Mouse (Mus musculus) limb, embryonic 11.5 days (tissue): Measurements from ENCODE around the gene Srr. TPM values are rescaled to one million over a fixed set of nuclear protein-coding genes. Genes with fewer than 3 reads are reported as not detected.

Source experiments
- ATAC-seq: fragments of 200-750 bp; cut with Nextera tagmentation; 2 replicates; pipeline ENCODE4 v1.8.0; 2017; ENCODE audit warnings: low read depth; ENCODE audit not compliant: insufficient number of reproducible peaks, low FRiP score, low TSS enrichment
- DNase-seq: peaks from one replicate; pipeline ENCODE4 v3.0.0-alpha.2; 2015; ENCODE audit warnings: low spot score
- H3K27ac ChIP-seq: fragments of 300-500 bp; sonication (generic); replicated peaks from 2 replicates; pipeline ENCODE4 v1.5.1; 2014; ENCODE audit warnings: low read depth, mild to moderate bottlenecking, low read length
- H3K27me3 ChIP-seq: fragments of 300-500 bp; sonication (generic); 2 replicates; pipeline ENCODE4 v1.6.1; 2014; ENCODE audit warnings: mild to moderate bottlenecking, low read length, mixed read lengths; ENCODE audit not compliant: control insufficient read depth, insufficient read depth
- H3K36me3 ChIP-seq: fragments of 300-500 bp; sonication (generic); 2 replicates; pipeline ENCODE4 v1.6.1; 2014; ENCODE audit warnings: mild to moderate bottlenecking, low read length, moderate library complexity, mixed read lengths; ENCODE audit not compliant: control insufficient read depth, insufficient read depth
- H3K4me1 ChIP-seq: fragments of 300-500 bp; sonication (generic); 2 replicates; pipeline ENCODE4 v1.6.1; 2014; ENCODE audit warnings: low read length, mixed read lengths; ENCODE audit not compliant: control insufficient read depth, insufficient read depth
- H3K4me2 ChIP-seq: fragments of 300-500 bp; sonication (generic); 2 replicates; pipeline ENCODE4 v1.6.1; 2014; ENCODE audit warnings: low read depth, mild to moderate bottlenecking, moderate library complexity; ENCODE audit not compliant: severe bottlenecking
- H3K4me3 ChIP-seq: fragments of 300-500 bp; sonication (generic); 2 replicates; pipeline ENCODE4 v1.5.1; 2014; ENCODE audit warnings: low read depth, low read length
- H3K9ac ChIP-seq: fragments of 300-500 bp; sonication (generic); 2 replicates; pipeline ENCODE4 v1.6.1; 2014; ENCODE audit warnings: mild to moderate bottlenecking, low read length
- H3K9me3 ChIP-seq: fragments of 300-500 bp; sonication (generic); 2 replicates; pipeline ENCODE4 v1.6.1; 2016; ENCODE audit warnings: low read length; ENCODE audit not compliant: control insufficient read depth
- WGBS: fragments of 180-500 bp; shearing (Covaris S2); extraction: QIAGEN DNeasy Blood & Tissue Kit; methylation state at CpG from one replicate; pipeline ENCODE4 v1.1.7; 2014; 5-methylcytosine and 5-hydroxymethylcytosine counted together
- polyA plus RNA-seq: library from polyadenylated mRNA; unstranded; fragments of >200 nt; fragmentation: Nextera tagmentation; extraction: Ambion mirVana; gene quantifications from 2 replicates; pipeline ENCODE4 v1.2.1, GENCODE M21; 2014

Srr gene
- polyA plus RNA-seq, 1 experiment from 2014 or later: 24.5 TPM

GRCm38 (mm10) chr11:74876801-74877200 is 48.9 kb downstream of the Srr start:
- Histone ChIP-seq H3K9ac (no peak overlapping the region), H3K4me2 (peak overlapping the region; percentile 27; the same call in 1 of the 2 replicates), H3K27ac (no peak overlapping the region), H3K4me3 (no peak overlapping the region), H3K27me3 (no peaks in the 10 kb centered on the region), H3K4me1 (peaks cover 5% of the 10 kb centered on the region), H3K36me3 (no peaks in the 10 kb centered on the region), H3K9me3 (no peaks in the 10 kb centered on the region)
- DNase-seq (peak; percentile 68), ATAC-seq (no peak)
- under 1% methylated on average over 9 of the region's 9 CpGs for WGBS

DNA sequence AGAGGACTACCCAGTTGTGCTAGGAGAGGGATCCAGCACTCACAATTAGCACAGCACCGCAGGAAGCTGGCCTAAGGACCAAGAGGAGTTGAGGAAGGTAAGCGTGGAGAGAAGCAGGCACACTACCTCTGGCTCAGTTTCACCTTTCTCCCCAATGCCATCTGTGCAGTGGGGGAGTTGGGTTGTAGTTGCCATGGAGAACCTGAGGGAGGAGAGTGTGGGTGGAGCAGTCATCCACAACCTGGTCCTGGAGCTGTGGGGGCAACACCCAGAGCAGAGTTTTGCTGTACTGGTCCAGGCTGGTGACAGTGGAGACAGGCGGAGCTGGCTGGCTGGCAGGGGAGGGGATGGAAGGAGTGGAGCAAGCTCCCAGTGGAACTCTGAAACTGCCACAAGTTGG is 51.1 kb downstream of the Srr start:
- Histone ChIP-seq H3K9me3 (no peaks in the 10 kb centered on the region), H3K36me3 (no peaks in the 10 kb centered on the region), H3K4me3 (no peak overlapping the region), H3K27me3 (no peaks in the 10 kb centered on the region), H3K4me2 (no peak overlapping the region), H3K27ac (no peak overlapping the region), H3K4me1 (peaks cover 5% of the 10 kb centered on the region), H3K9ac (no peak overlapping the region)
- ATAC-seq (no peak), DNase-seq (no peak)
- WGBS: 50% methylated on average over 3 of the region's 3 CpGs

DNA sequence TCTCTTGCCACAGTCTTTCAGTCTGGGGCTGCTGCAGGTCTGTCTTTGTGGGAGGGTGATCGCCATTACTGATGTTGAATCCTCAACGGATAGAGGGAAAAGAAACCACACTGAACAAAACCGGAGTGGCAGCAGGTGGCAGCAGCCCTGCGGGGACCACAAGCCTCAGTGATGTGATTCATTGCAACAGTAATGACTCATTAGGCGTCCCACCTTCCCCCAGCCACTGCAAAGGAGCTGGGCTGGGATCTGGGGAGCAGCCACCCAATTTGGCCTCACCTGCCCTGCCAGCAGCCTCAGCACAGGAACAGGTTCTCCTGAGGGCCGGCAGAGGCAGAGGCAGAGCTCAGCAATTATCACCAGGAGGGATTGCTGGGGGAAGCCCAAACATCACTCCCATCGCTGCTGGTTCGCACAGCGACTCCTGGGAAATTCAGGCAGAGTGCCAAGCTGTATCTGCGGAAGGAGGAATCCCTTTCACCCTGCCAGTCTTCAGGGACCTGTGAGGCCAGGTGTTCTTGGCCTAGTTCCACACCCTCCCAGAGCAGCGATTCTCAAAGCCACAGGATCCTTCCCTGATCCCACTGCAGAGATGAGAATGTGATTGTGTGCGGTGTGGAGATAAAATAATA is 54.6 kb downstream of the Srr start:
- Histone ChIP-seq H3K36me3 (no peaks in the 10 kb centered on the region), H3K9me3 (no peaks in the 10 kb centered on the region), H3K27ac (no peak overlapping the region), H3K4me2 (no peak overlapping the region), H3K9ac (no peak overlapping the region), H3K27me3 (no peaks in the 10 kb centered on the region), H3K4me3 (no peak overlapping the region), H3K4me1 (no peaks in the 10 kb centered on the region)
- WGBS: 35% methylated on average over 12 of the region's 12 CpGs
- ATAC-seq (no peak), DNase-seq (no peak)

DNA sequence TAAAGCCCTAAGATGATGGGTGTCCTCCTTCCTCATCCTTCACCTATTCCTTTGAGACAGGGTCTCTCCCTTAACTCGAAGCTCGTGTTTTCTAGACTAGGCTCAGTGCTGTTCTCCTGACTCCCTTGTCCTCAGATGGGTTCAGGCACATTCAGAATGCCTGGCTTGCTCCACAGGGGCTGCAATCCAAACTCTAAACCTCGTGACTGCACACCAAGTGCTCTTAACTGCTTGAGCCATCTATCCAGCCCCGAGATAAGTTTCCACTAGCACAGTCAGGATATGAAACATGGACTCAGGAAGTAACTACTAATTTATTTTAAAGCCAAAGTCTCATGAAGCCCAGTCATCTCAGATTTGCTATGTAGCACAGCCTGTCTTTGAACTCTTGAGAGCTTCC is 55.2 kb downstream of the Srr start:
- ATAC-seq: no peak
- Histone ChIP-seq H3K9ac (no peak overlapping the region), H3K9me3 (no peaks in the 10 kb centered on the region), H3K27ac (no peak overlapping the region), H3K4me2 (no peak overlapping the region), H3K4me3 (no peak overlapping the region), H3K27me3 (no peaks in the 10 kb centered on the region), H3K36me3 (no peaks in the 10 kb centered on the region), H3K4me1 (no peaks in the 10 kb centered on the region)
- 74% methylated on average over 4 of the region's 4 CpGs for WGBS
- DNase-seq: no peak

DNA sequence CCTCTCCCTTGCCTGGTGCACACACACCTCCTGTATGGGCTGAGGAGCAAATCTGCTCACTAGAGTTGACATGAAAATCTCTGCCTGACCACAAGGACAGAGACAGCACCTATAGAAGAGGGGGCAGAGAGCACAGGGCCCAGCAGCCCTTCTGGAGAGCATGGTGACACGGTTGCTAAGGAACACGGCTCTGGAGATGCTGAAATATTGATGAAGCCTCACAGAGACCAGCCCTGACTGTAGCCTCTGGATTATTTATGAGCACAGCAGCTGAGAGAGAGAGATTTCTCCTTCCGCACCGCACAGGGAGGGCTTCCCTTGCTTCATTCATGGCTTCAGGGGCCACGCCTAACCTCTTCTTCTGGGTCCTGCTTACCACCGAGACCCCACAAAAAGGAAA is 56.1 kb downstream of the Srr start:
- Histone ChIP-seq H3K36me3 (no peaks in the 10 kb centered on the region), H3K9ac (no peak overlapping the region), H3K4me2 (no peak overlapping the region), H3K4me3 (no peak overlapping the region), H3K9me3 (no peaks in the 10 kb centered on the region), H3K27ac (no peak overlapping the region), H3K27me3 (no peaks in the 10 kb centered on the region), H3K4me1 (no peaks in the 10 kb centered on the region)
- no peak for DNase-seq
- 92% methylated on average over 6 of the region's 6 CpGs for WGBS
- no peak for ATAC-seq

DNA sequence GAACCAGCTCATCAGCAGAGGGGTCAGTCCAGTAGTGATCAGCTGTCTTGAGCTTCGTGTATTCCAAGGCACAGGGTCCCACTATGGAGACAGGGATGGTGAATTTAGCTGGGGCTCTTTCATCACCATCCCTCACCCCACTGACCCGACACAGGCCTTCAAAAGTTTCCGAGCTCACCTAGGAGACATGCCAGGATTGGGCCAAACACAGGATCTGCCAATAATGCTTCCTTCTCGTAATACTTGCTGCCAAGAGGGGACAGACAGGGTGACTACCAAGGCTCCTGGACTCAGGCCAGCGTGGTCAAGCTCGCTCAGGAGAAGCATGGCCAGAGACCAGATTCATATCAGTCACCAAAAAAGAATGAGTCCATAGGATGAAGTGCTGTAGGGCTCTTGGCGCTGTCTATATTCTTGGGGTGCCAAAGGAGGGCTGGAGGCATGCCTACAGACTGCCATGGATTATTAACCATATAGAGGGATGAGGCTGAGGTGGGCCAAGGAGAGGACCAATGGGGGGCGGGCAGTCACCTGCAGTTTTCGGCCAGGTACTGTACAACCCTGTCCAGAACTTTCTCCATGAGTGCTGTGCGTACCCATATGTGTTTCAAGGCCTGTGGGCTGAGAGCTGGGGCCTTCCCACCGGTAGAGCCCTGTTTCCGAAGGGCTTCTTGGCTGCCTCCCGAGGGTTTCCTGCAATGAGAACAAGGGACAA is 57.5 kb downstream of the Srr start:
- ATAC-seq (no peak), DNase-seq (no peak)
- 91% methylated on average over 13 of the region's 13 CpGs for WGBS
- H3K27ac ChIP-seq: no peak overlapping the region
- H3K27me3 ChIP-seq: no peaks in the 10 kb centered on the region
- H3K4me2 ChIP-seq: no peak overlapping the region
- H3K36me3 ChIP-seq: no peaks in the 10 kb centered on the region
- no peaks in the 10 kb centered on the region for H3K9me3 ChIP-seq
- no peak overlapping the region for H3K9ac ChIP-seq
- no peak overlapping the region for H3K4me3 ChIP-seq
- H3K4me1 ChIP-seq: no peaks in the 10 kb centered on the region

GRCm38 (mm10) chr11:74867181-74867580 is 58.6 kb downstream of the Srr start:
- Histone ChIP-seq H3K27ac (no peak overlapping the region), H3K4me1 (no peaks in the 10 kb centered on the region), H3K36me3 (no peaks in the 10 kb centered on the region), H3K27me3 (no peaks in the 10 kb centered on the region), H3K4me3 (no peak overlapping the region), H3K9ac (no peak overlapping the region), H3K4me2 (no peak overlapping the region), H3K9me3 (no peaks in the 10 kb centered on the region)
- DNase-seq (no peak), ATAC-seq (no peak)
- 89% methylated on average over 2 of the region's 2 CpGs for WGBS

- DNase-seq: no peak
- WGBS: 81% methylated on average over 4 of the region's 4 CpGs
- H3K27ac ChIP-seq: no peak overlapping the region
- no peak overlapping the region for H3K4me2 ChIP-seq
- no peaks in the 10 kb centered on the region for H3K27me3 ChIP-seq
- no peak overlapping the region for H3K9ac ChIP-seq
- no peak for ATAC-seq
- H3K9me3 ChIP-seq: no peaks in the 10 kb centered on the region
- H3K4me1 ChIP-seq: no peaks in the 10 kb centered on the region
- H3K36me3 ChIP-seq: no peaks in the 10 kb centered on the region
- H3K4me3 ChIP-seq: no peak overlapping the region
These were observed 59.1 kb downstream of the Srr start for GRCm38 (mm10) chr11:74866640-74867039.
